Mouse (Mus musculus): ENCODE measurements around the gene Amotl2.

GRCm38 (mm10) chr9:102770190-102770589 lies 53.7 kb downstream of the Amotl2 start:
- TF ChIP-seq CTCF (IDR thresholded peaks at IDR 0.05; ENCODE audit: low read depth) = no peak
- no peak for TF ChIP-seq EP300 (IDR thresholded peaks at IDR 0.05; ENCODE audit: low read depth)

All from liver, postnatal 0 days (tissue).